Mouse (Mus musculus) stomach, embryonic 14.5 days (tissue): ENCODE results near the gene Pkd1l1. TPM values are rescaled to one million over a fixed set of nuclear protein-coding genes. Genes with fewer than 3 reads are reported as not detected.

Source experiments
- ATAC-seq: fragments of 200-750 bp; cut with Nextera tagmentation; 2 replicates; pipeline ENCODE4 v1.8.0; 2017; ENCODE audit warnings: low read depth, moderate TSS enrichment; ENCODE audit not compliant: insufficient number of reproducible peaks, insufficient read depth, low FRiP score
- H3K27ac ChIP-seq: fragments of 300-500 bp; sonication (generic); 2 replicates; pipeline ENCODE4 v1.5.1; 2014; ENCODE audit warnings: mild to moderate bottlenecking, low read length, moderate library complexity, mixed read lengths
- H3K27me3 ChIP-seq: fragments of 300-500 bp; sonication (generic); 2 replicates; pipeline ENCODE4 v1.6.1; 2014; ENCODE audit warnings: low read length, control low read depth, mixed read lengths; ENCODE audit not compliant: control insufficient read depth, insufficient read depth
- H3K36me3 ChIP-seq: fragments of 300-500 bp; sonication (generic); 2 replicates; pipeline ENCODE4 v1.6.1; 2014; ENCODE audit warnings: mild to moderate bottlenecking, control low read depth, low read length, moderate library complexity, mixed read lengths; ENCODE audit not compliant: control insufficient read depth, insufficient read depth
- H3K4me1 ChIP-seq: fragments of 300-500 bp; sonication (generic); 2 replicates; pipeline ENCODE4 v1.6.1; 2014; ENCODE audit warnings: low read length, control low read depth, mixed read lengths; ENCODE audit not compliant: control insufficient read depth, insufficient read depth
- H3K4me2 ChIP-seq: fragments of 300-500 bp; sonication (generic); replicated peaks from 2 replicates; pipeline ENCODE4 v1.6.1; 2014; ENCODE audit warnings: low read depth, low read length, control low read depth
- H3K4me3 ChIP-seq: fragments of 300-500 bp; sonication (generic); 2 replicates; pipeline ENCODE4 v1.5.1; 2014; ENCODE audit warnings: low read depth, low read length, control low read depth
- H3K9ac ChIP-seq: fragments of 300-500 bp; sonication (generic); replicated peaks from 2 replicates; pipeline ENCODE4 v1.6.1; 2014; ENCODE audit warnings: low read depth, mild to moderate bottlenecking, control low read depth, low read length, moderate library complexity, mixed read lengths
- H3K9me3 ChIP-seq: fragments of 300-500 bp; sonication (generic); 2 replicates; pipeline ENCODE4 v1.6.1; 2016; ENCODE audit warnings: low read depth, low read length, control low read depth; ENCODE audit not compliant: control insufficient read depth
- WGBS: fragments of 180-500 bp; shearing (Covaris S2); extraction: QIAGEN DNeasy Blood & Tissue Kit; methylation state at CpG from one replicate; pipeline ENCODE4 v1.1.7; 2014; 5-methylcytosine and 5-hydroxymethylcytosine counted together
- polyA plus RNA-seq: library from polyadenylated mRNA; unstranded; fragments of >200 nt; fragmentation: Nextera tagmentation; extraction: Ambion mirVana; gene quantifications from 2 replicates; pipeline ENCODE4 v1.2.1, GENCODE M21; 2014

Pkd1l1 gene
- polyA plus RNA-seq: 0.07 and 0.09 TPM in 2 replicates

DNA sequence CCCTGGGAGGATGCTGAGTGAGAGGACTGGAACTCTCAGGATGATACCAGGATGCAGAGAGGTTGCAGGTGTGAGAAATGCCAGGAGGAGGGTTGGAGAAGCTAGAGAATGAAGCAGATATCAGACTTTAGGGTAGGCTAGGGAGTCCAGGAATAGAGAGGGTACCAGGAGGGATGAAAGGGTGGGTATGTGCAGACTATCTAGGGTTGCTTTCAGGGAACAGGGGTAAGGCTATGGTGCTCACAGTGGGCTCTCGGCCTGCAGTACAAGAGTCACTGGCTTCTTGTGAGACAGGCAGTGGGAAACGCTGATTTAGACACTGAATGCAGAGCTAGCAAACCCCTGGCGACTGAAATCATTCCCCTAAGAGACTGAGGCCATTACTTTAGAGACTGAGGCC lies at the start of gene Pkd1l1:
Gene Pkd1l1 (minus strand): TSS at position 101 of the 400 bp plus-strand sequence.
- Histone ChIP-seq H3K4me1 (peaks cover 4% of the 10 kb centered on the region; the same call in 1 of the 2 replicates), H3K4me3 (no peak within 1 kb of the TSS), H3K4me2 (no peak within 1 kb of the TSS), H3K36me3 (no peaks in the 10 kb centered on the region), H3K9me3 (no peaks in the 10 kb centered on the region), H3K27me3 (no peaks in the 10 kb centered on the region), H3K9ac (no peak within 1 kb of the TSS), H3K27ac (no peak within 1 kb of the TSS)
- ATAC-seq: no peak
- 71% methylated on average over 3 of the region's 3 CpGs for WGBS

- no peaks in the 10 kb centered on the region for H3K9me3 ChIP-seq
- H3K9ac ChIP-seq: no peak overlapping the region
- ATAC-seq: peak; percentile 91
- H3K4me3 ChIP-seq: no peak overlapping the region
- no peaks in the 10 kb centered on the region for H3K27me3 ChIP-seq
- no peaks in the 10 kb centered on the region for H3K36me3 ChIP-seq
- WGBS: 79% methylated on average over 5 of the region's 5 CpGs
- H3K4me2 ChIP-seq: no peak overlapping the region
- no peaks in the 10 kb centered on the region for H3K4me1 ChIP-seq
- no peak overlapping the region for H3K27ac ChIP-seq
Measured at GRCm38 (mm10) chr11:9020207-9020606, 47.1 kb upstream of the Pkd1l1 start.

GRCm38 (mm10) chr11:9018491-9019267 lies 45.6 kb upstream of the Pkd1l1 start:
- Histone ChIP-seq H3K36me3 (no peaks in the 10 kb centered on the region), H3K4me1 (no peaks in the 10 kb centered on the region), H3K4me3 (no peak overlapping the region), H3K27me3 (no peaks in the 10 kb centered on the region), H3K9me3 (no peaks in the 10 kb centered on the region), H3K27ac (no peak overlapping the region), H3K4me2 (no peak overlapping the region), H3K9ac (no peak overlapping the region)
- no peak for ATAC-seq
- WGBS: 68% methylated on average over 6 of the region's 6 CpGs

DNA sequence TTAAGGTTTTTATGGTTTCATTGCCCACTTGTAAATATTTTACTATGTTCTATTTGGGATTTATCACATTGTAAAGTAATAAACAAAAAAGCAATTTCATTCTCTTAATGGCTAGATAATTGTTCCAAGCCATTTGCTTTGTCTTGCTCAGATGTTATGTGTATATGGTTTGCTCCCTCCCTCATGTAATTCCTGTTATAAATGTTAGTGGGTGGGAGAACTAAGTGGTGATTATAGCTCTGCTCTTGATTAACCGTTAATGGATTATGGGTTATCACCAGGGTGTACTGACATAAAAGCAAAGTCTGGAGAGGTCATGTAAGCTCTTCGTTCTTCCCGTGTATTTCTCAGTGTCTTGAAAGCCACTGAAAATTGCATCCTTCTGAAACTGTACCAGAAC lies 41.7 kb upstream of the Pkd1l1 start:
- H3K27ac ChIP-seq: no peak overlapping the region
- H3K4me3 ChIP-seq: no peak overlapping the region
- H3K36me3 ChIP-seq: no peaks in the 10 kb centered on the region
- H3K9me3 ChIP-seq: no peaks in the 10 kb centered on the region
- no peaks in the 10 kb centered on the region for H3K27me3 ChIP-seq
- no peak for ATAC-seq
- 66% methylated on average over 3 of the region's 3 CpGs for WGBS
- no peak overlapping the region for H3K9ac ChIP-seq
- H3K4me1 ChIP-seq: peaks cover 5% of the 10 kb centered on the region
- H3K4me2 ChIP-seq: no peak overlapping the region

- 3% methylated on average over 3 of the region's 3 CpGs for WGBS
- Histone ChIP-seq H3K27ac (peak overlapping the region; percentile 84), H3K4me1 (peaks cover 8% of the 10 kb centered on the region), H3K4me2 (peak overlapping the region; percentile 83), H3K4me3 (peak overlapping the region; percentile 54), H3K9me3 (no peaks in the 10 kb centered on the region), H3K27me3 (no peaks in the 10 kb centered on the region), H3K9ac (peak overlapping the region; percentile 75), H3K36me3 (peaks cover 6% of the 10 kb centered on the region)
- ATAC-seq: peak; percentile 31
Measured at GRCm38 (mm10) chr11:9011348-9011747, 38.3 kb upstream of the Pkd1l1 start.

DNA sequence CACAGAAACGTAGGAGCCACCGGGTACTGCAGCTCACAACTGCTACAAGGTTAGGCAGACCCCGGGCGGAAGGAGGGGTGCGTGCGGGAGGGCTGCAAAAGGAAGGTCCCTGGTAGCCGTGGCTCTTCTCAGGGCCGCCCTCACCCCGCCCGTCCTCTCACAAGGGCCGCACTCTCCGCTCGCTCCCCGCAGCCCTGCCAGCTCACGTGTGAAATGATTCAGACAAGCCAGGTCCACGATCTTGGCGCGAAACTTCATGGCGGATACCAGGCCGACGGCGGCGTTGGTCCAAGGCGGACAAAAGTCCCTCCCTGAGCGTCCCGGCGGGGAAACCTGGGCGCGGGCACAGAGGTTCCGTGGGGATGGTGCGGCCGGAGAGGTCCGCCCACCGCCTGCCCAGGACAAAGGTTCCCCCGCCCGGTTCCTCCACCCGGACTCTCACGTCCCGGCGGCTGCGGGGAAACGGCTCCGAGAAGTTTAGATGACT lies 37.8 kb upstream of the Pkd1l1 start, which contains the start of gene Hus1:
Gene Hus1 (minus strand): TSS at position 339 of the 487 bp plus-strand sequence.
- H3K9ac ChIP-seq: peak within 1 kb of the TSS; percentile 75
- peak; percentile 96 for ATAC-seq
- WGBS: under 1% methylated on average over 43 of the region's 43 CpGs
- peak within 1 kb of the TSS; percentile 83 for H3K4me2 ChIP-seq
- H3K27ac ChIP-seq: peak within 1 kb of the TSS; percentile 84
- H3K36me3 ChIP-seq: peaks cover 6% of the 10 kb centered on the region
- H3K27me3 ChIP-seq: no peaks in the 10 kb centered on the region
- H3K4me3 ChIP-seq: peak within 1 kb of the TSS; percentile 54
- H3K9me3 ChIP-seq: no peaks in the 10 kb centered on the region
- H3K4me1 ChIP-seq: peaks cover 8% of the 10 kb centered on the region

- H3K4me2 ChIP-seq: peak overlapping the region; percentile 83
- 0% methylated on average over 7 of the region's 7 CpGs for WGBS
- H3K27ac ChIP-seq: peak overlapping the region; percentile 84
- peaks cover 11% of the 10 kb centered on the region for H3K36me3 ChIP-seq
- H3K27me3 ChIP-seq: no peaks in the 10 kb centered on the region
- peak overlapping the region; percentile 75 for H3K9ac ChIP-seq
- H3K4me3 ChIP-seq: peak overlapping the region; percentile 54
- H3K9me3 ChIP-seq: no peaks in the 10 kb centered on the region
- peak; percentile 81 for ATAC-seq
- peaks cover 8% of the 10 kb centered on the region for H3K4me1 ChIP-seq
Measured at GRCm38 (mm10) chr11:9010416-9010815, 37.4 kb upstream of the Pkd1l1 start.

DNA sequence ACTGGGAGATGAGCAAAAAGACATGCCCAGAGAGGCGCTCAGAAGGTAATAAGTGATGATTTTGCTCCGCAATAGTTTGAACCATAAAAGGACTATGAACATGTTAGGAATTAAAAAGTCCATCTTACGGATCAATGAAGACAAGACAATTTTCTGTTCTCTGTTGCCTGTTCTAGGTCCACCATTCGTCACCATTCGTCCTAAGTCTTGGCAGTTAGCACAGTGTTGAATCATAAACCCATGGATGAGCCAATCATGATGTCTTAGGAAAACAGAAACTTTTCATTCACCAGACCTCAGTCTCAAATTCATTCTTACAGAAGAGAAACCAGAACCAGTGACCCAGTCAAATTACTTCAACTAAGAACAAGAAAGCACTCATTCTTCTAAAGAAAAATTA lies 35.7 kb upstream of the Pkd1l1 start:
- no peak for ATAC-seq
- Histone ChIP-seq H3K9me3 (no peaks in the 10 kb centered on the region), H3K27me3 (no peaks in the 10 kb centered on the region), H3K36me3 (peaks cover 25% of the 10 kb centered on the region), H3K4me3 (no peak overlapping the region), H3K4me2 (no peak overlapping the region), H3K9ac (no peak overlapping the region), H3K27ac (no peak overlapping the region), H3K4me1 (peaks cover 8% of the 10 kb centered on the region)
- WGBS: 95% methylated on average over 5 of the region's 5 CpGs
